Mouse (Mus musculus) heart, embryonic 14.5 days (tissue): ENCODE results near the gene Vps8. TPM values are rescaled to one million over a fixed set of nuclear protein-coding genes. Genes with fewer than 3 reads are reported as not detected.

Experiments used
- ATAC-seq: fragments of 200-750 bp; cut with Nextera tagmentation; 2 replicates; pipeline ENCODE4 v1.8.0; 2017; ENCODE audit warnings: low read depth, moderate TSS enrichment; ENCODE audit not compliant: insufficient number of reproducible peaks, insufficient read depth, low FRiP score
- H3K27ac ChIP-seq, 2 experiments: fragments of 200-500 bp in 1 of 2; fragments of 300-500 bp in 1 of 2; sonication (generic) in 1 of 2; replicated peaks in 1 of 2; 2 replicates each; pipeline ENCODE4 v1.5.1; 2012 to 2014; ENCODE audit warnings: low read depth in 2 of 2, low read length in 2 of 2, control low read depth in 1 of 2, mild to moderate bottlenecking in 1 of 2, mixed read lengths in 1 of 2; ENCODE audit not compliant: control insufficient read depth in 1 of 2, insufficient read depth in 1 of 2
- H3K27me3 ChIP-seq: fragments of 300-500 bp; sonication (generic); 2 replicates; pipeline ENCODE4 v1.6.1; 2014; ENCODE audit warnings: mild to moderate bottlenecking, low read length, control low read depth; ENCODE audit not compliant: control insufficient read depth, insufficient read depth
- H3K36me3 ChIP-seq: fragments of 300-500 bp; sonication (generic); 2 replicates; pipeline ENCODE4 v1.6.1; 2014; ENCODE audit warnings: mild to moderate bottlenecking, control low read depth, low read length, mixed read lengths; ENCODE audit not compliant: control insufficient read depth, insufficient read depth
- H3K4me1 ChIP-seq, 2 experiments: fragments of 200-500 bp in 1 of 2; fragments of 300-500 bp in 1 of 2; sonication (generic) in 1 of 2; 2 replicates each; pipeline ENCODE4 v1.6.1; 2012 to 2014; ENCODE audit warnings: low read length in 2 of 2, control low read depth in 1 of 2, mixed read lengths in 1 of 2; ENCODE audit not compliant: control insufficient read depth in 2 of 2, insufficient read depth in 2 of 2
- H3K4me2 ChIP-seq: fragments of 300-500 bp; sonication (generic); 2 replicates; pipeline ENCODE4 v1.6.1; 2014; ENCODE audit warnings: mild to moderate bottlenecking, low read length
- H3K4me3 ChIP-seq, 2 experiments: fragments of 200-500 bp in 1 of 2; fragments of 300-500 bp in 1 of 2; sonication (generic) in 1 of 2; 2 replicates each; pipeline ENCODE4 v1.5.1; 2012 to 2014; ENCODE audit warnings: low read length in 2 of 2, mild to moderate bottlenecking in 2 of 2, control low read depth in 1 of 2, low read depth in 1 of 2, moderate library complexity in 1 of 2; ENCODE audit not compliant: control insufficient read depth in 1 of 2, insufficient read depth in 1 of 2
- H3K9ac ChIP-seq: fragments of 300-500 bp; sonication (generic); 2 replicates; pipeline ENCODE4 v1.6.1; 2014; ENCODE audit warnings: mild to moderate bottlenecking, low read length
- H3K9me3 ChIP-seq: fragments of 300-500 bp; sonication (generic); 2 replicates; pipeline ENCODE4 v1.6.1; 2016; ENCODE audit warnings: low read length, control low read depth; ENCODE audit not compliant: control insufficient read depth
- WGBS: fragments of 180-500 bp; shearing (Covaris S2); extraction: QIAGEN DNeasy Blood & Tissue Kit; methylation state at CpG from one replicate; pipeline ENCODE4 v1.1.7; 2014; 5-methylcytosine and 5-hydroxymethylcytosine counted together
- polyA plus RNA-seq: library from polyadenylated mRNA; unstranded; fragments of >200 nt; fragmentation: Nextera tagmentation; extraction: Ambion mirVana; gene quantifications from 2 replicates; pipeline ENCODE4 v1.2.1, GENCODE M21; 2014

Gene Vps8
- polyA plus RNA-seq, 1 experiment from 2014 or later: 27.7 TPM

DNA sequence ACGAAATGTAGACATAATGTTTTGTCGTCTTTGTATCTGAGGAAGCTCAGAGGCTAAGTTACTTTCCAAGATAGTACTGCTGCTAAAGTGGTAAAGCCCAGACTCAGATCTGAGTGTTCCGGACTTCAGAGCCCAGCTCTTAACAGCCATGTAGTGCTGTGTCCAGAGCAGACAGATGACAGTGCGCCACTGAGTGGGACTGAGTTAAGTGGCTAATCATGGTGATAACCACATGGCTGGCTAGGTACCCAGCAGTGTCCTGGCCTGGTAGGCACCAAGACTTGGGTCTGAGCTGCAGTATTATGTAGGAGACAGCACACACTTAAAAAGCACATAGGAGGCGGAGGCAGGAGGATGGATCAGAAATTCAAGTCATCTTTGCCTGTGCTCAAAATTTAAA is 60.9 kb downstream of the Vps8 start:
- Histone ChIP-seq H3K27me3 (no peaks in the 10 kb centered on the region), H3K4me2 (no peak overlapping the region), H3K9me3 (no peaks in the 10 kb centered on the region), H3K27ac (no peak overlapping the region), H3K36me3 (peaks cover 20% of the 10 kb centered on the region; the same call in 1 of the 2 replicates), H3K9ac (no peak overlapping the region), H3K4me1 (no peaks in the 10 kb centered on the region), H3K4me3 (no peak overlapping the region)
- ATAC-seq: no peak
- WGBS: 65% methylated on average over 5 of the region's 5 CpGs

DNA sequence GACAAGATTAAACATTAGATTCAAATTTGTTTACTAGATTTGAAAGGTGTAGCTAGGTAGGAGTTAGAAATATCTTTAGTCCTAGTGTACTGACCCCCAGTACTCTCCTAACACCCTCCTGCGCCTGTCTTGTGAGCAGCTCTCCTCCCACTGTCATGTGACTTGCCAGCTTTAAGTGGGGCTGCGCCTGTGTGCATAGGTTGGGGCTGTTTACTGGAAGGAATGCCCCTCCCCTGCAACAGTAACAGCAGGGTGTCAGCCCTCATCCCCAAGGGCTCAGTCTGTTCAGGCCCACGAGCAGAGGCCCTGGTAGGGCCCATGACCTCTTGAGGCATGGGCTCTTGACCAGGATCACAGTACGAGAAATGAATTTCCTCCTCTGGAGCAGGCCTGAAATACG is 62.8 kb downstream of the Vps8 start:
- H3K27ac ChIP-seq: no peak overlapping the region
- no peaks in the 10 kb centered on the region for H3K9me3 ChIP-seq
- H3K36me3 ChIP-seq: peaks cover 15% of the 10 kb centered on the region; the same call in 1 of the 2 replicates
- H3K27me3 ChIP-seq: no peaks in the 10 kb centered on the region
- no peak for ATAC-seq
- no peak overlapping the region for H3K9ac ChIP-seq
- H3K4me1 ChIP-seq: no peaks in the 10 kb centered on the region
- no peak overlapping the region for H3K4me2 ChIP-seq
- 58% methylated on average over 5 of the region's 5 CpGs for WGBS
- H3K4me3 ChIP-seq: no peak overlapping the region

DNA sequence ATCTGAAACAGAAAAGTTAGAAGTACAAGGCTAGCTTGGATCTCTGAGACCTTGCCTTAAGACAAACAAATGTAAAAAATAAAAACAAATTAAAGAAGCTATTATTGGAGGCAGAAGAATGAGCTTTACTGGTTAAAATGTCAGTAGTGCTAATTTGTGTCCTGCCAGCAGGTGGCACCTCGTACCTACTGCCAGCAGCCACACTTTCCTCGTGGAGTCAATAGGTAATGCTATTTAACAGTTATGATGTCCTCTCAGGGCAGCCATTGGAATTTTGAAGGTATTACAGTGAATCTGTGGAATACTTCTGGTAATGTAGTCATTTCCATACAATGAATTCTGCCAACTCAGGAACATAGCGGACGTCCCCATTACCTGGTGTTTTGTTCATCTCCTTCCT is 65.5 kb downstream of the Vps8 start:
- no peaks in the 10 kb centered on the region; a peak in 1 of 4 replicates for H3K4me1 ChIP-seq
- peaks cover 7% of the 10 kb centered on the region; the same call in 1 of the 2 replicates for H3K36me3 ChIP-seq
- no peak overlapping the region for H3K9ac ChIP-seq
- 49% methylated on average over 4 of the region's 4 CpGs for WGBS
- no peak overlapping the region for H3K4me3 ChIP-seq
- no peaks in the 10 kb centered on the region for H3K9me3 ChIP-seq
- H3K27me3 ChIP-seq: no peaks in the 10 kb centered on the region
- H3K27ac ChIP-seq: no peak overlapping the region
- no peak overlapping the region for H3K4me2 ChIP-seq
- no peak for ATAC-seq

DNA sequence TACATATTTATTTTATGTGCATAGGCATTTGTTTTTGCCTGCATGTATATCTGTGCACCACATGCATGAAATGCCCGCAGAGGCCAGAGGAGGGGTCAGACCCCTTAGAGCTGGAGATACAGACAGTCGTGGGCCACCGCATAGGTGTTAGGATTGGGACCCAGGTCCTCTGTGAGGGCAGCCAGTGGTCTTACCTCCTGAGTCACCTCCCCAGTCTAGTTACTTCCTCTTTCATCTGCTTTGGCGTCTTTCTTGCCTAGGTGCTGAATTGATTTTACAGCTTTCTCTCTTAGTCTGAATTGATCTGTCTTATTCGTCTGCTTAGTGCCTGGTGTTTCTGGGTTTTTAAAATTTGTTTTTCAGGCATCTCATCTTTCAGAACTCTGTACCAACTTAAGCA is 69.4 kb downstream of the Vps8 start:
- Histone ChIP-seq H3K9ac (no peak overlapping the region), H3K36me3 (peaks cover 16% of the 10 kb centered on the region; the same call in 1 of the 2 replicates), H3K27me3 (no peaks in the 10 kb centered on the region), H3K27ac (no peak overlapping the region), H3K9me3 (no peaks in the 10 kb centered on the region), H3K4me3 (no peak overlapping the region), H3K4me1 (peaks cover 4 to 6% of the 10 kb centered on the region in 2 experiments), H3K4me2 (no peak overlapping the region)
- WGBS: 71% methylated on average over 5 of the region's 5 CpGs
- ATAC-seq: no peak

DNA sequence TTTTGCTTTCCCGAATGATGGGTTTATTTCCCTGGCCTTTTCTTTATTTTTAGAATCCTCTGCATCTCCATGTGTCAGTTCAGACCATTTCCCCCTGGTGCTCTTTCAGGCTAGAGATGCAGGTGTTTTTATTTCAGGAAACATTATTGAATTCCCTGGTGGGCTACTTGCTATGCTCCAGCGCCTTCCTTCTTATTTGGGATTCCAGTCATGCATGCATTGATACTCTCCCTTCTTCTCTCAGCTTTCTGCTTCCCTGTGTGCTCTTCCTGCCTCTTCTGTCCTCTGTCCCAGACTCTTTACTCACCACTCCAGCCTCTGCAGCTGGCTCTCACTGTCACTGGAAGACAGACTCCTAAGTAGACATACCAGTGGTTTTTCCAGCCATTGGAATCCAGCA is 70.0 kb downstream of the Vps8 start:
- Histone ChIP-seq H3K9me3 (no peaks in the 10 kb centered on the region), H3K27me3 (no peaks in the 10 kb centered on the region), H3K27ac (no peak overlapping the region), H3K4me2 (no peak overlapping the region), H3K9ac (no peak overlapping the region), H3K4me1 (peaks cover 6 to 10% of the 10 kb centered on the region in 2 experiments), H3K36me3 (peaks cover 16% of the 10 kb centered on the region; the same call in 1 of the 2 replicates), H3K4me3 (no peak overlapping the region)
- ATAC-seq: no peak
- 64% methylated on average over 2 of the region's 2 CpGs for WGBS

DNA sequence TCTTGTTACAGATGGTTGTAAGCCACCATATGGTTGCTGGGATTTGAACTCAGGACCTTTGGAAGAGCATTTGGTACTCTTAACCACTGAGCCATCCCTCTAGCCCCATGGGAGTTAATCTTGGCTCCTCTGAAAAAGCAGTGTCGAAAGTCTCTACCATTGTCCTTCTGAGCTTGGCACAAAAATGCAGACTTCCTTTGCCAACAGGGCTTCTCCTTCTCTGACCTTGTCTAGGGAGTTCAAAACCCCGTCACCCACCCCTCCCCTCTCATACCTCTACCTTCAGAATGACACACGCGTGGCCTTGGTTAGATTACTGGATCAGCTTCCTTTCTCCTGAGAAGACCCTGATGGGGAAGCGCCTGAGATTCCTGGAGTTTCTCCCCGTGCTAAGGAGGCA is 71.8 kb downstream of the Vps8 start:
- no peak for ATAC-seq

DNA sequence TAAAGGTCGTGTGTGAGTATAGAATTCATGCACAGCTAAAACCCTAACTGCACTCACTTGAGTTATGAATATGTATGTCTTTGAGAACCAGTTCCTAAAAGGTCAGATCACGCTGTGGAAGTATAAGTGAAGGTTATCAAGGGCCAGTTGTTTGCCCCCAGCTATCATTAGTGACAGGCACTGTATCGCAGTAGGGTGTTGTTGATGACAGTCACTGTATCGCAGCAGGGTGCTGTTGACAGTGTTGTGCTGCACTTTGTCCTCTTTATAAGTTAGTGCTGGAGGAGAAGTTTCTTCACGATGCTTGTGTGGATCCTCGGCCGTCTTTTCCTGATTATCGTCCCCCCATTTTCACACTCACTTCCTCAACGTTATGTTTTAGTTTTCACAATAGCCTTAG is 73.9 kb downstream of the Vps8 start:
- H3K4me1 ChIP-seq: peaks cover 20 to 34% of the 10 kb centered on the region in 2 experiments
- 0 out of 2 replicates have a peak overlapping the region, but pooled peaks have one; percentile 22 for H3K9ac ChIP-seq
- no peak for ATAC-seq
- 0 out of 2 replicates have a peak, but pooled peaks cover 11% of the 10 kb centered on the region for H3K36me3 ChIP-seq
- H3K27me3 ChIP-seq: no peaks in the 10 kb centered on the region
- H3K4me2 ChIP-seq: no peak overlapping the region; the same call in 1 of the 2 replicates
- H3K9me3 ChIP-seq: no peaks in the 10 kb centered on the region
- WGBS: 33% methylated on average over 9 of the region's 9 CpGs
- no peak overlapping the region for H3K4me3 ChIP-seq
- H3K27ac ChIP-seq: peak overlapping the region; percentile 54 to 94; a peak in 3 of 4 replicates

More for the DNA sequence above, 71.8 kb downstream of the Vps8 start:
- H3K4me3 ChIP-seq: no peak overlapping the region
- H3K27me3 ChIP-seq: no peaks in the 10 kb centered on the region
- no peaks in the 10 kb centered on the region for H3K9me3 ChIP-seq
- 0 out of 2 replicates have a peak, but pooled peaks cover 11% of the 10 kb centered on the region for H3K36me3 ChIP-seq
- no peak overlapping the region for H3K9ac ChIP-seq
- no peak overlapping the region for H3K27ac ChIP-seq
- H3K4me1 ChIP-seq: peaks cover 15 to 28% of the 10 kb centered on the region in 2 experiments
- WGBS: 90% methylated on average over 6 of the region's 6 CpGs
- H3K4me2 ChIP-seq: no peak overlapping the region

DNA sequence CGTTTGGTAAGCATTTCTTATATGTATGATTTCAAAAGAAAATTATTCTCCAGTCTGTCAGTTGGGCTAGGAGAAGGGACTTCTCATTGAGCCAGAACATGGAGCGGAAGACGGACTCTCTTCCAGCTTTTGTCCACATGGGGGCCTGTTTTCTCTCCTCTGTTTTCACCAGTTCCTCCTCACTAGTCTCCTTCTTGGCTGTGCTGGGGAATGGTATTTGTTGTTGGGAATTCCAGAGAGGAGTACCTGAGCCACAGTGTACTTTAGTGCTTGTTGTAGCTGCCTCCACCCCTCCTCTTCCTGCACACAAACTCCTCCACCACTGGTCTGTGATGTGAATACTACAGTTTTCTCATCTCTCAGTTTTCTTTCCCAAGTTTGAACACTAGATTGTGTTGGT is 74.7 kb downstream of the Vps8 start:
- no peak overlapping the region for H3K9ac ChIP-seq
- H3K36me3 ChIP-seq: 0 out of 2 replicates have a peak, but pooled peaks cover 11% of the 10 kb centered on the region
- H3K27me3 ChIP-seq: no peaks in the 10 kb centered on the region
- H3K9me3 ChIP-seq: no peaks in the 10 kb centered on the region
- no peak overlapping the region for H3K4me2 ChIP-seq
- ATAC-seq: no peak
- peaks cover 20 to 34% of the 10 kb centered on the region in 2 experiments for H3K4me1 ChIP-seq
- no peak overlapping the region for H3K4me3 ChIP-seq
- 33% methylated on average over 3 of the region's 3 CpGs for WGBS
- H3K27ac ChIP-seq: peak overlapping the region; percentile 71 to 94
